9 mouse cellular contexts compared by ENCODE assay signal in the genomic region with DNA sequence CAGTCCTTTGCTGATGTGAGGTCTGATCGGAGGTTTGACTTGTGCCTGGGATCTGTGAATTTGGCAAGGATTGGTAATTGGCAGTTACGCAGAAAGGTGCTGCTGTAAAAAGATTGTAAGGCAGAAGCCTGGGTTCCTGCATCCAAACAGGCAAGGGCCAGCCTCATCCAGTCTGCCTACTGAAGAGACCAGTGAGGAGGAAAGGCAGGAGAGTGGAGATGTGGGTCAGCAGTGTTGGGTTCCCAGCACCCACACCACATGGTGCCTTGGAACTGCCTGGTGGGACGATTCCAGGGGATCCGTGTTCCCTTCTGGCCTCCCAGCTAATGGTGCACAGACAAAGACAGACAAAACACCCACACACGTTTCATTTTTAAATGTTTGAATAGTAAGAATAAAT. TPM values are rescaled to one million over a fixed set of nuclear protein-coding genes. Genes with fewer than 3 reads are reported as not detected.
DNase-seq lines count a peak whose midpoint lies in the region; ATAC-seq and TF ChIP-seq lines count a peak whose summit lies in the region.
"Had no signal": no experiment of that assay in that cellular context is flagged by ENCODE, and none has a peak within 500 bp of the region (broad histone marks: within the 10 kb centered on the region; RNA-seq: fewer than 3 reads in every experiment).

No protein-coding gene starts in this region.

- no peaks in the 10 kb centered on the region for H3K9me3 ChIP-seq in forebrain, embryonic 15.5 days
- H3K9me3 ChIP-seq in limb, embryonic 14.5 days (ENCODE audit: control insufficient read depth, low read length), result no peaks in the 10 kb centered on the region
- H3K9me3 ChIP-seq in stomach, embryonic 15.5 days, result no peaks in the 10 kb centered on the region

- H3K36me3 ChIP-seq in kidney, adult 2 months (ENCODE audit: control insufficient read depth, insufficient read depth, low read length), result no peaks in the 10 kb centered on the region
- H3K36me3 ChIP-seq in forebrain, embryonic 15.5 days, result peaks cover 23% of the 10 kb centered on the region
- H3K36me3 ChIP-seq in limb, embryonic 14.5 days (ENCODE audit: control insufficient read depth, insufficient read depth, low read length), result peaks cover 24% of the 10 kb centered on the region
- peaks cover 14% of the 10 kb centered on the region for H3K36me3 ChIP-seq in stomach, embryonic 15.5 days

- H3K9ac ChIP-seq in forebrain, embryonic 15.5 days (replicated peaks), result peak overlapping the region; percentile 78
- peak overlapping the region; percentile 63 for H3K9ac ChIP-seq in limb, embryonic 14.5 days (ENCODE audit: low read depth, low read length, severe bottlenecking)
- peak overlapping the region; percentile 27; the same call in 1 of the 2 replicates for H3K9ac ChIP-seq in stomach, embryonic 15.5 days

- TF ChIP-seq CTCF in kidney, adult 2 months (conservative IDR thresholded peaks at IDR 0.05; ENCODE audit: insufficient read depth, insufficient read length, low read depth, low read length), result no peak

- no peak for ATAC-seq in forebrain, embryonic 15.5 days (replicated peaks)
- ATAC-seq in limb, embryonic 14.5 days (ENCODE audit: low FRiP score, low read depth), result no peak
- ATAC-seq in stomach, embryonic 15.5 days (ENCODE audit: insufficient read depth, low FRiP score, low read depth), result no peak
- no peak for ATAC-seq in erythroid progenitor cell, adult 5-6 weeks (replicated peaks; ENCODE audit: low FRiP score, poor library complexity, severe bottlenecking)

- H3K27me3 ChIP-seq in kidney, adult 2 months (replicated peaks; ENCODE audit: control insufficient read depth, insufficient read depth, low read length), result no peaks in the 10 kb centered on the region
- H3K27me3 ChIP-seq in forebrain, embryonic 15.5 days, result no peaks in the 10 kb centered on the region
- no peaks in the 10 kb centered on the region for H3K27me3 ChIP-seq in limb, embryonic 14.5 days (ENCODE audit: control insufficient read depth, insufficient read depth, low read length)
- no peaks in the 10 kb centered on the region for H3K27me3 ChIP-seq in stomach, embryonic 15.5 days (replicated peaks)

- DNase-seq in kidney, adult 2 months, result no peak
- no peak for DNase-seq in kidney, postnatal 4 days
- peak; percentile 12 for DNase-seq in adipocyte (ENCODE audit: low spot score)
- no peak for DNase-seq in limb, embryonic 14.5 days (ENCODE audit: low spot score)
- no peak for DNase-seq in gastrocnemius, adult 8-10 months (ENCODE audit: low spot score in 2 of 2)

- no peak overlapping the region for H3K27ac ChIP-seq in kidney, adult 2 months (ENCODE audit: insufficient read depth, low read depth, low read length)
- H3K27ac ChIP-seq in forebrain, embryonic 15.5 days (replicated peaks), result no peak overlapping the region
- H3K27ac ChIP-seq in limb, embryonic 14.5 days (replicated peaks; ENCODE audit: low read depth, low read length), result peak overlapping the region; percentile 73; the same call in 1 of the 2 replicates
- peak overlapping the region; percentile 87; the same call in 1 of the 2 replicates for H3K27ac ChIP-seq in stomach, embryonic 15.5 days

- no peak for TF ChIP-seq POLR2A in kidney, adult 2 months (IDR thresholded peaks at IDR 0.05; ENCODE audit: low read depth, low read length)
- TF ChIP-seq POLR2A in limb, embryonic 14.5 days (IDR thresholded peaks at IDR 0.05; ENCODE audit: borderline replicate concordance, extremely low read depth, insufficient read depth, insufficient read length), result no peak

- WGBS in kidney, adult 2 months, result 48% methylated on average over 5 of the region's 5 CpGs
- 64% methylated on average over 5 of the region's 5 CpGs for WGBS in forebrain, embryonic 15.5 days
- 64% methylated on average over 5 of the region's 5 CpGs for WGBS in limb, embryonic 14.5 days
- WGBS in stomach, embryonic 15.5 days, result 59% methylated on average over 5 of the region's 5 CpGs

- H3K4me2 ChIP-seq in forebrain, embryonic 15.5 days (replicated peaks), result peak overlapping the region; percentile 73
- H3K4me2 ChIP-seq in limb, embryonic 14.5 days (replicated peaks; ENCODE audit: low read depth, low read length, severe bottlenecking), result peak overlapping the region; percentile 70
- peak overlapping the region; percentile 64 for H3K4me2 ChIP-seq in stomach, embryonic 15.5 days

- peaks cover 6% of the 10 kb centered on the region for H3K4me1 ChIP-seq in kidney, adult 2 months (ENCODE audit: control insufficient read depth, insufficient read depth, low read length)
- peaks cover 23% of the 10 kb centered on the region for H3K4me1 ChIP-seq in forebrain, embryonic 15.5 days
- H3K4me1 ChIP-seq in limb, embryonic 14.5 days (ENCODE audit: control insufficient read depth, insufficient read depth, low read length), result peaks cover 10% of the 10 kb centered on the region
- H3K4me1 ChIP-seq in stomach, embryonic 15.5 days, result peaks cover 11% of the 10 kb centered on the region

- H3K4me3 ChIP-seq in kidney, adult 2 months (ENCODE audit: insufficient read depth, low read depth, low read length), result peak overlapping the region; percentile 53; the same call in 1 of the 2 replicates
- H3K4me3 ChIP-seq in forebrain, embryonic 15.5 days, result peak overlapping the region; percentile 64
- peak overlapping the region; percentile 59 for H3K4me3 ChIP-seq in limb, embryonic 14.5 days (replicated peaks; ENCODE audit: low read length)
- H3K4me3 ChIP-seq in stomach, embryonic 15.5 days (replicated peaks), result peak overlapping the region; percentile 72

RNA-seq across cellular contexts. Expression of a gene that starts 1.1 kb away (rescaled TPM):
- polyA plus RNA-seq in kidney, adult 2 months (2012; rRNA removed), result 2.1 and 2.6 TPM in 2 replicates
- 15.8 and 17.9 TPM in 2 replicates for polyA plus RNA-seq in forebrain, embryonic 15.5 days (2015; fragmentation: Nextera tagmentation; extraction: Ambion mirVana)
- 5.8 and 6.7 TPM in 2 replicates for polyA plus RNA-seq in limb, embryonic 14.5 days (2012; rRNA removed)
- 13.1 and 16.0 TPM in 2 replicates for polyA plus RNA-seq in limb, embryonic 14.5 days (2014; fragmentation: Nextera tagmentation; extraction: Ambion mirVana)
- 10.3 and 11.3 TPM in 2 replicates for polyA plus RNA-seq in stomach, embryonic 15.5 days (2015; fragmentation: Nextera tagmentation; extraction: Ambion mirVana)
- 1 to 10 TPM; 3.6 to 3.9 (median 3.8) TPM for total RNA-seq in gastrocnemius, adult 8-10 months (2022)
- 0.84 and 2.9 TPM in 2 replicates for total RNA-seq in erythroid progenitor cell, adult 5-6 weeks (2015; ENCODE audit: low replicate concordance)
- total RNA-seq in erythroid progenitor cell, adult 5-6 weeks (2017; ENCODE audit: low replicate concordance), result 0.15 and 5.5 TPM in 2 replicates

RNA-seq across cellular contexts. Expression of a gene that starts 18.5 kb away (rescaled TPM):
- polyA plus RNA-seq in kidney, adult 2 months (2012; rRNA removed), result 0.91 and 1.1 TPM in 2 replicates
- polyA plus RNA-seq in forebrain, embryonic 15.5 days (2015; fragmentation: Nextera tagmentation; extraction: Ambion mirVana), result 11.3 and 11.5 TPM in 2 replicates
- polyA plus RNA-seq in limb, embryonic 14.5 days (2012; rRNA removed), result 4.9 and 5.7 TPM in 2 replicates
- polyA plus RNA-seq in limb, embryonic 14.5 days (2014; fragmentation: Nextera tagmentation; extraction: Ambion mirVana), result 3.6 and 3.8 TPM in 2 replicates
- polyA plus RNA-seq in stomach, embryonic 15.5 days (2015; fragmentation: Nextera tagmentation; extraction: Ambion mirVana), result 2.9 and 3.6 TPM in 2 replicates
- under 1 TPM; 0.16 to 0.43 (median 0.33) TPM for total RNA-seq in gastrocnemius, adult 8-10 months (2022)
- not detected in 2 replicates for total RNA-seq in erythroid progenitor cell, adult 5-6 weeks (2015; ENCODE audit: low replicate concordance)
- total RNA-seq in erythroid progenitor cell, adult 5-6 weeks (2017; ENCODE audit: low replicate concordance), result 0.51 and 0.91 TPM in 2 replicates

RNA-seq across cellular contexts. Expression of a gene that starts 26.4 kb away (rescaled TPM):
- polyA plus RNA-seq in kidney, adult 2 months (2012; rRNA removed), result not detected in 2 replicates
- 0.25 and 0.27 TPM in 2 replicates for polyA plus RNA-seq in forebrain, embryonic 15.5 days (2015; fragmentation: Nextera tagmentation; extraction: Ambion mirVana)
- polyA plus RNA-seq in limb, embryonic 14.5 days (2012; rRNA removed), result 0.04 and 0.11 TPM in 2 replicates
- polyA plus RNA-seq in limb, embryonic 14.5 days (2014; fragmentation: Nextera tagmentation; extraction: Ambion mirVana), result 0.19 TPM in 1 of 2 replicates, not detected in the other
- polyA plus RNA-seq in stomach, embryonic 15.5 days (2015; fragmentation: Nextera tagmentation; extraction: Ambion mirVana), result not detected in 2 replicates
- not detected for total RNA-seq in gastrocnemius, adult 8-10 months (2022)
- total RNA-seq in erythroid progenitor cell, adult 5-6 weeks (2015; ENCODE audit: low replicate concordance), result not detected in 2 replicates
- not detected in 2 replicates for total RNA-seq in erythroid progenitor cell, adult 5-6 weeks (2017; ENCODE audit: low replicate concordance)
- total RNA-seq: left cerebral cortex, postnatal 10 days had no signal

RNA-seq across cellular contexts. Expression of a gene that starts 36.3 kb away (rescaled TPM):
- polyA plus RNA-seq in kidney, adult 2 months (2012; rRNA removed), result 2.4 and 3.9 TPM in 2 replicates
- 0.88 and 1.0 TPM in 2 replicates for polyA plus RNA-seq in forebrain, embryonic 15.5 days (2015; fragmentation: Nextera tagmentation; extraction: Ambion mirVana)
- 2.4 and 3.0 TPM in 2 replicates for polyA plus RNA-seq in limb, embryonic 14.5 days (2012; rRNA removed)
- polyA plus RNA-seq in limb, embryonic 14.5 days (2014; fragmentation: Nextera tagmentation; extraction: Ambion mirVana), result 2.9 and 3.1 TPM in 2 replicates
- 2.1 and 2.3 TPM in 2 replicates for polyA plus RNA-seq in stomach, embryonic 15.5 days (2015; fragmentation: Nextera tagmentation; extraction: Ambion mirVana)
- total RNA-seq in gastrocnemius, adult 8-10 months (2022), result under 1 TPM; 0.10 to 0.75 (median 0.52) TPM
- 11.9 and 18.9 TPM in 2 replicates for total RNA-seq in erythroid progenitor cell, adult 5-6 weeks (2015; ENCODE audit: low replicate concordance)
- total RNA-seq in erythroid progenitor cell, adult 5-6 weeks (2017; ENCODE audit: low replicate concordance), result 2.8 and 5.1 TPM in 2 replicates

RNA-seq across cellular contexts. Expression of a gene that starts 54.0 kb away (rescaled TPM):
- not detected in 2 replicates for polyA plus RNA-seq in kidney, adult 2 months (2012; rRNA removed)
- polyA plus RNA-seq in forebrain, embryonic 15.5 days (2015; fragmentation: Nextera tagmentation; extraction: Ambion mirVana), result not detected in 2 replicates
- polyA plus RNA-seq in limb, embryonic 14.5 days (2012; rRNA removed), result not detected in 2 replicates
- polyA plus RNA-seq in limb, embryonic 14.5 days (2014; fragmentation: Nextera tagmentation; extraction: Ambion mirVana), result not detected in 2 replicates
- 1.1 and 2.2 TPM in 2 replicates for polyA plus RNA-seq in stomach, embryonic 15.5 days (2015; fragmentation: Nextera tagmentation; extraction: Ambion mirVana)
- not detected for total RNA-seq in gastrocnemius, adult 8-10 months (2022)
- not detected in 2 replicates for total RNA-seq in erythroid progenitor cell, adult 5-6 weeks (2015; ENCODE audit: low replicate concordance)
- not detected in 2 replicates for total RNA-seq in erythroid progenitor cell, adult 5-6 weeks (2017; ENCODE audit: low replicate concordance)

Comparison
In these comparisons a context has a peak if more than half of its experiments do, and no peak if none do; other contexts are left out.
1. H3K27ac ChIP-seq: peak in limb, embryonic 14.5 days (single experiment) and stomach, embryonic 15.5 days (single experiment); none in kidney, adult 2 months (single experiment) and forebrain, embryonic 15.5 days (single experiment).
2. H3K9ac ChIP-seq: peak in every context shown above with its lines; median percentile 78 in forebrain, embryonic 15.5 days; 63 in limb, embryonic 14.5 days; 27 in stomach, embryonic 15.5 days.
3. Peak in every context shown above with its lines, with median percentiles within 50 percentile points of each other: H3K4me3 ChIP-seq and H3K4me2 ChIP-seq.